Mouse (Mus musculus) ovary, postnatal 14 days (tissue): ENCODE results near the gene Isca2.

Source experiments
- DNase-seq: peaks from one replicate; pipeline ENCODE4 v3.0.0; 2022; ENCODE audit warnings: low spot score

Gene Isca2

GRCm38 (mm10) chr12:84772726-84773441, at the start of gene Isca2, which contains the start of gene Npc2:
Gene Isca2 (plus strand): TSS chr12:84773251.
Gene Npc2 (minus strand): TSS chr12:84773152.
- DNase-seq = peak; percentile 87

GRCm38 (mm10) chr12:84726391-84726790, 46.7 kb upstream of the Isca2 start:
- no peak for DNase-seq

GRCm38 (mm10) chr12:84726986-84727385, 46.1 kb upstream of the Isca2 start:
- no peak for DNase-seq

GRCm38 (mm10) chr12:84727434-84727833, 45.6 kb upstream of the Isca2 start:
- no peak for DNase-seq

GRCm38 (mm10) chr12:84728421-84728820, 44.6 kb upstream of the Isca2 start:
- DNase-seq = no peak

GRCm38 (mm10) chr12:84733366-84733765, 39.7 kb upstream of the Isca2 start:
- no peak for DNase-seq

- DNase-seq = no peak
Observed at GRCm38 (mm10) chr12:84743496-84743895, 29.6 kb upstream of the Isca2 start.

- no peak for DNase-seq
Observed at GRCm38 (mm10) chr12:84745700-84746099, 27.4 kb upstream of the Isca2 start.

- DNase-seq = no peak
Observed at GRCm38 (mm10) chr12:84748134-84748533, 24.9 kb upstream of the Isca2 start.

GRCm38 (mm10) chr12:84750661-84751060, 22.4 kb upstream of the Isca2 start:
- DNase-seq = no peak

- no peak for DNase-seq
Observed at GRCm38 (mm10) chr12:84752131-84752977, 20.7 kb upstream of the Isca2 start.

GRCm38 (mm10) chr12:84755008-84755695, 17.9 kb upstream of the Isca2 start:
- DNase-seq = peak; percentile 60

- no peak for DNase-seq
Observed at GRCm38 (mm10) chr12:84756016-84756415, 17.0 kb upstream of the Isca2 start.

GRCm38 (mm10) chr12:84759063-84759462, 14.0 kb upstream of the Isca2 start:
- no peak for DNase-seq

GRCm38 (mm10) chr12:84762532-84762931, 10.5 kb upstream of the Isca2 start:
- no peak for DNase-seq

- DNase-seq = no peak
Observed at GRCm38 (mm10) chr12:84763577-84764218, 9.4 kb upstream of the Isca2 start.

- no peak for DNase-seq
Observed at GRCm38 (mm10) chr12:84764756-84765155, 8.3 kb upstream of the Isca2 start.

GRCm38 (mm10) chr12:84765506-84765905, 7.5 kb upstream of the Isca2 start:
- DNase-seq = no peak

- no peak for DNase-seq
Observed at GRCm38 (mm10) chr12:84766113-84766735, 6.8 kb upstream of the Isca2 start.

- DNase-seq = no peak
Observed at GRCm38 (mm10) chr12:84767510-84767909, 5.5 kb upstream of the Isca2 start.

GRCm38 (mm10) chr12:84769624-84770023, 3.4 kb upstream of the Isca2 start:
- no peak for DNase-seq
